Mouse (Mus musculus) kidney, postnatal 0 days (tissue): ENCODE results near the gene Tmem198b. TPM values are rescaled to one million over a fixed set of nuclear protein-coding genes. Genes with fewer than 3 reads are reported as not detected.

Experiments
- ATAC-seq: fragments of 200-750 bp; cut with Nextera tagmentation; replicated peaks from 2 replicates; pipeline ENCODE4 v1.8.0; 2017; ENCODE audit warnings: low read depth, moderate number of reproducible peaks, moderate TSS enrichment, moderate library complexity; ENCODE audit not compliant: low FRiP score
- DNase-seq: peaks from one replicate; pipeline ENCODE4 v3.0.0-alpha.2; 2016; ENCODE audit warnings: low spot score
- H3K27ac ChIP-seq: fragments of 300-500 bp; sonication (generic); 2 replicates; pipeline ENCODE4 v1.5.1; 2014; ENCODE audit warnings: mild to moderate bottlenecking
- H3K27me3 ChIP-seq: fragments of 300-500 bp; sonication (generic); 2 replicates; pipeline ENCODE4 v1.6.1; 2014; ENCODE audit warnings: low read length, mixed read lengths; ENCODE audit not compliant: insufficient read depth
- H3K36me3 ChIP-seq: fragments of 300-500 bp; sonication (generic); 2 replicates; pipeline ENCODE4 v1.6.1; 2014; ENCODE audit warnings: low read length, mixed read lengths; ENCODE audit not compliant: insufficient read depth
- H3K4me1 ChIP-seq: fragments of 300-500 bp; sonication (generic); replicated peaks from 2 replicates; pipeline ENCODE4 v1.6.1; 2014; ENCODE audit warnings: antibody characterized with exemption, low read length, mixed read lengths; ENCODE audit not compliant: insufficient read depth
- H3K4me2 ChIP-seq: fragments of 300-500 bp; sonication (generic); 2 replicates; pipeline ENCODE4 v1.6.1; 2014; ENCODE audit warnings: mild to moderate bottlenecking, low read length, moderate library complexity, mixed read lengths
- H3K4me3 ChIP-seq: fragments of 300-500 bp; sonication (generic); replicated peaks from 2 replicates; pipeline ENCODE4 v1.5.1; 2014; ENCODE audit warnings: low read depth, low read length
- H3K9ac ChIP-seq: fragments of 300-500 bp; sonication (generic); 2 replicates; pipeline ENCODE4 v1.6.1; 2014; ENCODE audit warnings: low read depth, low read length
- H3K9me3 ChIP-seq: fragments of 300-500 bp; sonication (generic); replicated peaks from 2 replicates; pipeline ENCODE4 v1.6.1; 2016; ENCODE audit warnings: low read length, inconsistent platforms, mixed read lengths
- CTCF ChIP-seq: IDR thresholded peaks from 2 replicates; pipeline ENCODE4 v1.5.1; 2016; ENCODE audit warnings: antibody characterized with exemption, low read depth, mild to moderate bottlenecking, moderate library complexity
- WGBS: fragments of 180-500 bp; shearing (Covaris S2); extraction: QIAGEN DNeasy Blood & Tissue Kit; methylation state at CpG from one replicate; pipeline ENCODE4 v1.1.7; 2014; 5-methylcytosine and 5-hydroxymethylcytosine counted together
- polyA plus RNA-seq: library from polyadenylated mRNA; unstranded; fragments of >200 nt; fragmentation: Nextera tagmentation; extraction: Ambion mirVana; gene quantifications from 2 replicates; pipeline ENCODE4 v1.2.1, GENCODE M21; 2015

Tmem198b gene
- polyA plus RNA-seq: 11.7 and 13.2 TPM in 2 replicates

DNA sequence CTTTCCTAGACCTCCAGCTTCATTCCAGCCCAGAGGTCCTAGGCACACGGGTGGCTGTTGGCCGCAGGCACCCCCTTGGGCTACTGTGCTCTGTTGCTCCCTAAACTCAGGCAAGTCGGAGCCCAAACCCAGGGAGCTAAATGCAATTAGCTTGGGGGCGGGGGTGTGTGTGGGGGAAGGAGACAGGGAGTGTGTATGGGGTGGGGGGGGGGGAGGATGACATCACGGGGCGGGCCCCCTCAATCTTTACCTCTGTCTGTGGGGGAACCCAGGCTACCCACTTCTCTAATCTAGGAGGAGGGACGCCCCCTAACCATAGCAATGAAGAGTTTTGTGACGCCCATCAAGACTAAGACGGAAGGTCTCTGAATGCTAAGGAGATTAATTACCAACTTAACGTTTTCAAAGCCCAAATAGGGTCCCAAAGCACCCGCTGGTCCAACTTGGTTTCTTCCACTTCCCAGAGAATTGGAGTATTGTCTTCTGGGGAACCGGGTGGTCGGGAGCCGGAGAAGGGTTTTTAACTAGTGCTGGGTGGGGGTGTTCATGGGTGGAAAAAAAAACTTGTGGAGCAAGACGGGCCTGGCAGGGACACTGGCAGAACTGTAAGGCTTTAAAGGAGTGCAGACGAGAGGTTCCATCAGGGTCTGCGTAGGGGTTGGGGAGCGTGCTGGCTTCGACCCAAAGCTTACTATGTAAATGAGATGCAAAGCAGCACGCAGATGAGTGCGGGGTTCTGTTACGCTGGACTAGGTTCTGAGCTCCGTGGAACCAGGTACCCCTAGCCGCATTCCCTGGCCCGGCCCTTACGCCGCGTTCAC is at the start of gene Tmem198b:
Gene Tmem198b (minus strand): TSS at position 100 of the 821 bp plus-strand sequence.
- peaks cover 10% of the 10 kb centered on the region; the same call in 1 of the 2 replicates for H3K36me3 ChIP-seq
- peak within 1 kb of the TSS; percentile 74 for H3K4me3 ChIP-seq
- peak within 1 kb of the TSS; percentile 85 for H3K9ac ChIP-seq
- no peak for TF ChIP-seq CTCF
- no peaks in the 10 kb centered on the region for H3K27me3 ChIP-seq
- ATAC-seq (peak; percentile 52), DNase-seq (peak; percentile 91)
- no peaks in the 10 kb centered on the region for H3K9me3 ChIP-seq
- WGBS: 0% methylated on average over 28 of the region's 28 CpGs
- peak within 1 kb of the TSS; percentile 72 for H3K4me2 ChIP-seq
- H3K4me1 ChIP-seq: peaks cover 33% of the 10 kb centered on the region
- peak within 1 kb of the TSS; percentile 98 for H3K27ac ChIP-seq

DNA sequence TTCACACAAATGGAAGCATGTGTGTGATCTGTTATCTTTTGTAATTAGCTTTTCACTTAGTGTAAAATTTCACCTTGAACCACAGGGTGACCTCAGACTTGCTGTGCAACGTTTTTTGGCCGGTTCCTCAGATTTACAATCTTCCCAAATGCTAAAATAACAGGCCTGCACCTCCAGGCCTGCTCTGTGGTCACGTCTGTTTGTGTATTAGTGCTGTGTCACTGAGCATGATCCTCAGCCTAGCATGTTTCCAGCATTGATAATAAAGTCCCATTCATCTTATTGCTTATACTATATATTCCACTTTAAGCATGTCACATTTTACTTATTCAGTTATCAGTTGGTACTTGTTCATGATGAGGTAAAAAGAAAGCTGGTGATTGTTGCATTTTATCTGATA is 46.2 kb upstream of the Tmem198b start:
- TF ChIP-seq CTCF: no peak
- DNase-seq (no peak), ATAC-seq (no peak)
- Histone ChIP-seq H3K9me3 (no peaks in the 10 kb centered on the region), H3K4me3 (no peak overlapping the region), H3K36me3 (peaks cover 20% of the 10 kb centered on the region), H3K4me2 (no peak overlapping the region), H3K27ac (no peak overlapping the region), H3K4me1 (no peaks in the 10 kb centered on the region), H3K9ac (no peak overlapping the region), H3K27me3 (no peaks in the 10 kb centered on the region)
- 44% methylated on average over 3 of the region's 3 CpGs for WGBS

DNA sequence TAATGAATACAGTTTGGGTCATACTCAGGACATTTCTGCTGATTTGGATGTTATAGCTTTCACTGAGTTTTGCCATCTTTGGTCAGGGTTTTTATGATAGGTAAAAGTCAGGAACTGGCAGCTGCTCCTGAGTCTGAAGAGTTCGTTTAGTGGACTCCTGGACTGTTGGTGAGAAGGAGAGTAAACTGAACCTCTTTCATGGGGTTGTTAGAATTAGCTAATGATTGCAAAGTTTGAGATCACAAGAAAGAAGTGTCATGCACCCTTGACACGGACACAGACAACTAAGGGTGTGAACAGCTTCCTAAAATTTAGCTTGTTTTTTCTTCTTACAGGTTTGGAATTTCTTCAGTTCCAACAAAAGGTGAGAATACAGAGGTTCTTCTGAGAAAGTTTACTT is 44.3 kb upstream of the Tmem198b start:
- 35% methylated on average over 2 of the region's 2 CpGs for WGBS
- Histone ChIP-seq H3K9me3 (no peaks in the 10 kb centered on the region), H3K27me3 (no peaks in the 10 kb centered on the region), H3K4me3 (no peak overlapping the region), H3K9ac (no peak overlapping the region), H3K4me2 (no peak overlapping the region), H3K27ac (no peak overlapping the region), H3K36me3 (peaks cover 16% of the 10 kb centered on the region), H3K4me1 (no peaks in the 10 kb centered on the region)
- no peak for TF ChIP-seq CTCF
- ATAC-seq: 0 out of 2 replicates have a peak, but pooled peaks have one; percentile 43
- DNase-seq: peak; percentile 3

DNA sequence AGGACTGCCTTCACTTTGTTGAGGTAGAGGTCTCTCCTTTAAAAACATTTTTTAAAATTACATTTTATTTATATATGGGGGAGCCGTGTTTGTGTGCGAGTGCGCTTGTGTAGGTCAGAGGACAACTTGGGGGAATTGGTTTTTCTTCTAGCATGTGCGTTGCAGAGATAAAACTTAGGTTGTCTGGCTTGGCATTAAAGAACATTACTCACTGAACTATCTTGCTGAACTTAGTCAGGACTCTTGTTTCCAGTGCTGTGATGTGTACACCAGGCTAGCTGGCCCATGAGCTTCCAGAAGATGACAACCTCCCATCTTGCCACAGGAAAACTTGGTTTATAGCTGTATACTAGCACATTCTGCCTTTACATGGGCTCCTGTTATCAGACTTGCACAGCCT is 42.5 kb upstream of the Tmem198b start:
- Histone ChIP-seq H3K4me3 (no peak overlapping the region), H3K9me3 (no peaks in the 10 kb centered on the region), H3K9ac (no peak overlapping the region), H3K27ac (no peak overlapping the region), H3K36me3 (peaks cover 22% of the 10 kb centered on the region), H3K4me2 (no peak overlapping the region), H3K4me1 (no peaks in the 10 kb centered on the region), H3K27me3 (no peaks in the 10 kb centered on the region)
- ATAC-seq (no peak), DNase-seq (no peak)
- no peak for TF ChIP-seq CTCF
- 91% methylated on average over 4 of the region's 4 CpGs for WGBS

GRCm38 (mm10) chr10:128845516-128845915 is 41.3 kb upstream of the Tmem198b start:
- Histone ChIP-seq H3K4me2 (peak overlapping the region; percentile 14), H3K27me3 (no peaks in the 10 kb centered on the region), H3K9me3 (no peaks in the 10 kb centered on the region), H3K9ac (no peak overlapping the region), H3K4me3 (no peak overlapping the region), H3K4me1 (no peaks in the 10 kb centered on the region), H3K27ac (no peak overlapping the region), H3K36me3 (peaks cover 29% of the 10 kb centered on the region; the same call in 1 of the 2 replicates)
- ATAC-seq (no peak), DNase-seq (peak; percentile 83)
- WGBS: 37% methylated on average over 2 of the region's 2 CpGs
- peak; percentile 88 for TF ChIP-seq CTCF

DNA sequence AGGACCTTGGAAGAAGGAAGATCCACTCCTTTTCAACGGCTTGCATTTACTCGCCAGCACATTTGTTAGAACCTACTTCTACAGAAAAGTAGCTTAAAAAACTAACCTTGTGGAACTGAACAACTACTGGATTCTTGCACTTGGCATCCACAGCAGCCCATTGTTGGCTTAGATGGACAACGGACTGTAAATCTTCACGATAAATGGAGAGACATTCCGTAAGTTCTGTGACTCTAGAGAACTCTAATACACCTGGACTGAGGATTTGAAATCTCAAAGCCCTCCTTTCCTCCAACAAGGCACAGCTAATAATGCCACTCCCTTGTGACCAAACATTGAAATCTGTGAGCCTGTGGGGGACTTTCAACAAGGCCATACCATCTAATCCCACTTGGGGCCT is 39.1 kb upstream of the Tmem198b start:
- no peak overlapping the region for H3K4me3 ChIP-seq
- DNase-seq: no peak
- H3K9ac ChIP-seq: no peak overlapping the region
- no peaks in the 10 kb centered on the region for H3K4me1 ChIP-seq
- no peak for ATAC-seq
- H3K27ac ChIP-seq: no peak overlapping the region
- no peak for TF ChIP-seq CTCF
- H3K9me3 ChIP-seq: no peaks in the 10 kb centered on the region
- H3K4me2 ChIP-seq: no peak overlapping the region
- H3K36me3 ChIP-seq: peaks cover 30% of the 10 kb centered on the region; the same call in 1 of the 2 replicates
- H3K27me3 ChIP-seq: no peaks in the 10 kb centered on the region
- 96% methylated on average over 5 of the region's 5 CpGs for WGBS
